Mouse (Mus musculus) c-Kit-negative CD71-positive TER-119-positive erythroid progenitor cells, embryonic 14.5 days (primary cell): ENCODE measurements around the gene Tsga10ip.

Source experiments
- DNase-seq: peaks from one replicate; pipeline ENCODE4 v3.0.0-alpha.2; 2013; ENCODE audit warnings: low read depth, low spot score

Tsga10ip gene

GRCm38 (mm10) chr19:5345297-5346131 is 56.8 kb downstream of the Tsga10ip start:
- DNase-seq, result no peak

DNA sequence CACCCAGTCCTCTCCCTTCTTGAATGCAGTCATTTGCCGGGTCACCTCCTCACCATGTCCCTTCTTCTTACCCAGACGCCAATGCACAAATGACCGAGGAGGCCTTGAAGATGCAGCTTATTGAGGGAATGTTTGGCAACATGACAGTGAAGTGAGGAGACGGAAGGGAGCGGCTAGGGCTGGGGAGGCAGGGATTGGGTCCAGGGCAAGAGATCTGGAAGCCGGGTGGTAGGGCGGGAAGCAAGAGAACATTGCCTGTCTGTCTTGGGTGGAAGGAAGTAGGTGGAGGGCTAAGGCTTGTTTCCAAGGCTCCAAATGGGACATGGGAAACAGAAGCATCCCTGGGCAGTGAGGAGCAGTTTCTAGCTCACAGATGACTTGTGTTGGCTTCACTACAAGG is 61.0 kb downstream of the Tsga10ip start:
- no peak for DNase-seq
